Mouse (Mus musculus): ENCODE data around the gene Krtap5-4.
"Not testable (repeated sequence)": the region's sequence is repeated elsewhere in the genome, so short reads cannot be mapped to it uniquely, and the experiment has no call there.

The Krtap5-4 gene

DNA sequence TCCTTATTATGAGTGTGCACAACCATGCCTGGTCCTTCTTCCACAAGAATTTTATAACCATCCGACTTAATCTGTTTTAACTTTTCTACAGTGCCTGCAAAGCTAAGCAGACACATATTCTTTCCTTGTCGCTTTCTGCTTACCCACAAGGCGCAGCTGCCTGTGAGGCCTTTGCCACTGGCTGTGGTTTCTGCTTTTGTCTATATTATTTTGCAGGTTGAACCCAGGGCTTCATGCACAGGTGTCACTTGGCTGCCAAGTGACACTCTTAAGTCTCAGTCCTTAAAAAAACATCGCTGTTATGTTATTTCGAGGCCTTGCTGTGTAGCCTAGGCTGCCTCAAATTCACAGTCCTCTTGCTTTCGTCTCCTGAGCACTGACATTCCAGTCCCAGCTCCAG, 19.3 kb downstream of the Krtap5-4 start:
- no peak for DNase-seq

DNA sequence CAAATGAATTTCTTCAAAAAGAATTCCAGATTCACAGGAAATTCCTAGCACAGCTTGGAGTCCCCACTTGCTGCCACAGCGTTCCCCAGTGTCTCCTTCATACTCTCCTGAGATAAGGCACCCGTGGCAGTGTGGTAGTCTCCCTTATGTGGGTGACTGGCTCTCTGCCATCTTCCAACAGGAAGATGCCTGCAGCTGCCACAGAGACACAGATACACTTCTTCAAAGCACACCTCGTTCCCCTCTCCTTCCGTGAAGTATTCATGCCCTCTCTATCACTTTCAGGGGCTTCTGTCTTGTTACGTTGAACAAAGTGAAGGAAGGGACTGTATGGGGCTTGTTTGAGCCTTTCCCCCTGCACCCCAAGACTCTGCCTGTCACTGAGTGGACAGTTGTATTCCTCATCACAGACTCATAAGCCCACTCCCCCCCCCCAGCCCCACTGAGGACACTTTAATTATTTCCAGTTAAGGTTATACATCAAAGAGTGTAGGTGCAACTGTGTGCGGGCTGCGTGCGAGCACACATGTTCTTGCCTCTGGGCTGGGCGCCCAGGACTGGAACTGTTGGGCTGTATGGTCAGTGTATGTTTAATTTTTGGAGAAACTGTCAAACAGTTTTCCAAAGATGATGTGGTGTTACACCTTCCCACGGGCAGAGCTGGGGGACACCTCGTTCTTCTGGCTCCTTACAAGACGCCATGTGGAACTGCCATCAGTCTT, 20.2 kb downstream of the Krtap5-4 start:
- DNase-seq = no peak

DNA sequence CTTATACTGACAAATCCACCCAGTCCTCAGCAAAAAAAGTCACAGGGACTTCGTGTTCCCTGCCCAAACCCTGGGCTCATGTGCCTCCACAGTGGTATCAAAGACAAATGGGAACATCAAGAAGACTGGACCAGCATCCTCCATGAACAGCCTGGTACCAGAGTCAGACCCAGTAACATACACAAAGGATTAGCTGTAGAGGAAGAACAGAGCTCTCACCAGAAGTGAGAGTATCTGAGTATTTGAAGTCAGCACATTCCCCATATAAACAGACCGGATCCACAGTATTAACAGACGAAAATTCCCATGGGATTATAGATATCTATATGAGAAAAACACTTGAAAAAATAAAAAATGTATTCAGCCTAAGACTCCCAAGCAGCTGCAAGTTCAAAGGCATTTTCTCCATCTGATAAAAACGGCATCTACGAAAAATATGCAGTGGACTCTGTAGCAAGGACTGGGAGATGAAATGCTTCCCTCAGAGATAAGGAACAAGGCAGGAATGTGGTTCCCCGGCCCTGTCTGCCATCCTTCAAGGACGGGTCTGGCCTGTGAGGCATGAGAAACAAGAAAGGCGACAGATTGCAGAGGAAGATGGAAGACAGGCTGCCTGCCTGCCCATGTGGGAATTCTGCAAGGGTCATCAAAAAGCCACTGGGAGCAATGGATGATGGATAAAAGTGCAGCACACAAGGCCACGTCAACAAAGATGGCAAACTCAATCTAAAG, 23.5 kb downstream of the Krtap5-4 start:
- DNase-seq = no peak

DNA sequence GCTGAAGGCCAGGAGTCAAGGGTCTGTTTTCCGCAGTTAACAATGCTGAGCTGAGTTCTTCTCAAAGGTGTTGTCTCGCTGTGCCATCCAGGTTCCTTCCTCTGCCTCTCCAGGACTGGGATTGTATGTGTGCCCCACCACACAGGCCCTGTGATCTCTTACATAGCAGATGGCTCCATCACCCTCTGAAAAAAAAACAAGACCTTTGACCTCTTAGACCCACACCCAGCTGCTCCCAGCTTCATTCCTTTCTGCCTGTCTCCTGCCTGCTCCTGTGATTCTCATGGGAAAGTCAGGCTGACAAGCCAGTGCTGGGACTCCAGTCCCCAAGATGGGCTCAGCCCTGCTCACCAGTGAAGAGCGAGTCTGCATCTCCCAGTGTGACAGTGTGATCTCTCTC, 25.2 kb downstream of the Krtap5-4 start:
- no peak for DNase-seq

DNA sequence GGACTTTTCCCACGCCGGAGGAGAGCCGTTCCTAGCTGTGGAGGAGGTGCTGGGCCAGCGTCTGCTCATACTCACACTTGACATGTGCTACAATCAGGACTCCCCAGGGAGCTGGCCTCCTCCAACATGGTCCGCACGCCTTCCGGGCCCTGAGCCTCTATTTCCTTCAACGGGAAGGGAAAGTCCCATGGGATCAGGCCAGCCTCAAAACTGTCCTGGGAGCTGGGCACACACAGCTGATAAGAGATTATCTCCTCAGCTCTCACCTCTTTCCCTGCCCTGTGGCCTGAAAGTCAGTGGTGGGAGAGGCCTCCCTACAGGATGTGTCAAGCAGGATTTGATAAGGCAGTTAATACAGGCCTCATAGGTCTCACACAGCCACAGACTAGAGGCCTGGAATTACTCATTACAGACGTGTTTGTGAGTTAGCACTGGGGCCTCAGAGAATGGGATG, 26.9 kb downstream of the Krtap5-4 start:
- DNase-seq = peak; percentile 81 to 87

DNA sequence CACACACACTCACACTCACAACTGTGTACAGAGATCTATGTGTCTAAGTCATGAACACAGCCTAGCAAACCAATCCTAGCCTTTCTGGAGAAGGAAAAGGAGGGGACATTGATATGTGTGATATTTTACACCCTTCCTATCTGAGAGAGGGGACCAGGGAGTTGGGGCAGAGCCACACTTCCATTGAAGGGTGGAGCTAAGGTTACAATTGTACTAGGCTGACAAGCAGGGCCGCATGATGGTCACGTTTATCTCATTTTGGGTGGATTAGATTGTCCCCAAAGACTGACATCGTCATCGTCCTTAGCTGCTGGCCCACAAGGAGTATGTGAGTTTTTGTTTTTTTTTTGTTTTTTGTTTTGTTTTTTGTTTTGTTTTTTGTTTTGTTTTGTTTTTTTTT, 27.9 kb downstream of the Krtap5-4 start:
- DNase-seq = no peak

DNA sequence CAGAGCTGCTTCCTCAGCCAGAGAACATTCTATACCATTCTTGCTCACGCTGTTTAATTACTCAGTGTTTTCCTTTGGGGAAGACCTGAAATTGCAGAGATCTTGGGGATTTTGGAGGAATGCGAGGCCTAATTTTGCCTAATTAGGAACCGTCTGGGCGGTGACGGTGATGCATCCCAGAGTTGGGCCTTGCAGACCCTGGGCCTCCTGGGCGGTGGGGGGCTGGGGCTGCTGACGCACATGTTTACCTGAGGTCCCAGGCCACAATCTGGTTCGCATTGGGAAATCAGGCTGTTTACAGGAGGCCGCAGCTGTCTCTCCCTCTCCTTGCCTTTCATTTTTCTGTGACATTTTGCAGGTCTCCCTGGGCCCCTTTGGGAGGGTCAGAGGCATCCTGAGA, 29.4 kb downstream of the Krtap5-4 start:
- DNase-seq = not testable (repeated sequence)

DNA sequence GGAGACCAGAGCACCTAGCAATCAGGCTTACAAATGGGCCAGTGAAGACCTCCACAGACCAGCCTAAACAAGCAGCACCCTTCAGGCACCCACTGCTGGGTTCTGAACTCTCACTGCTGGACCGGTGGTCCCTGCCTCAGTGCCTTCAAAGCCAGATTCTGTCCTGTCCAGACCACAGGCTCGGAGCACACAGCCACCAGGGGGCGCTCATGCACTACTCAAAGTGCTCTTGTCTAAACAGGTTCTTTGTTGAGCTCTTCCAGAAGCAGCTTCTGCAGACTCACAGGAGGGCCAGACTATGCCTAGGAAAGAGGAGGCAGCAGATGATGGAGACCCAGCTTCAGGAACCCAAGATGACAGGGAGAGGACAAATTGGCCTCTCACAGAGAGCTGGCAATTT, 30.9 kb downstream of the Krtap5-4 start:
- peak; percentile 82 to 94 for DNase-seq

DNA sequence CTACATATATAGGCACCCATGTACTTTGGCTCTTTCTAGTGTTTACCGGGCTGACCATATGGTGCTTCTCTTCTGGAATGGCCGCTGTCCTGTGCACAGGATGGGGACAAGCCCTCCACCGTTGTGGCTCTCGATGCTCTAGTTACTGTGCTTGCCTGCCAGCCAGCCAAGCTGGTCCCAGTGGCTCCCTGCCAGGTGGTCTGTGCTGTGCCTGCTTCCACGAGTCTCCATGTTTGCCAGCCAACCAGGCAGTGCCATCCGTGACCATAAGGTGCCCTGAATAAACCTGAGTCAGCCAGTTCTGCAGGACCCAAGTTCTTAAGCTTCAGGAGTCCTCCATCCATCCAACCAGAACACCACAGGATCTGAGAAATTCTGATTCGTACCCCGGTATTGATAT, 31.8 kb downstream of the Krtap5-4 start:
- no peak for DNase-seq

DNA sequence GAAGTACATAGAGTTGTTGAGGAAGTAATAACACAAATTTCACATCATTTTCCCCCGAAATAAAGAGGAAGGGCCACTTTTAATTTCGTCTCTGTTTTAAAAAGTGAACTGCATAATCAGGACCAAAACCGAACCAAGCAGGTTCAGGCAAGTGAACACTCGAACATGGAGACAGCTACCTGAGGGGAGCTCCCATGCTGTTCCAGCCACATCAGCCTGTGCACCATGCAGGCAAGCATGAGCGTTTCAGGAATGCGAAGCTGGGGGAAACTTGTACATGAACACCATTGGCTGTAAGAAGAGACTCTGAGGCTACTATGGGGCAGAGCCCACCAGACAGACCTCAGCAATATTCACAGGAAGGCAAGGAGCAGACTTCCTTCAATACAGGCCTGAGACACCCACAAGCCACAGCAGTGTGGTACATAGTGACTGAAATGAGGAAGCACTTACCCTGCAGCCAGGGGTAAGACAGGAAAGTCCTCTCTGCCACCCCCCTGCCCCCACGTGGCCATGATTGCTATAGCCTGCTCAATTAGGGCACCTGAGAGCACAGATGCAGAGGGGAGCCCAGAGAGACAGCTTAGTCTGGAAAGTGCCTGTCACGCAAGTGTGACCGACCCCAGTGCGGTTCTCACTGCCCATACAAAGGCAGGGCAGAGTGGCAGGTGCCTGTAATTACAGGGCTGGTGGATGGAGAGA, 37.1 kb downstream of the Krtap5-4 start:
- DNase-seq = no peak

DNA sequence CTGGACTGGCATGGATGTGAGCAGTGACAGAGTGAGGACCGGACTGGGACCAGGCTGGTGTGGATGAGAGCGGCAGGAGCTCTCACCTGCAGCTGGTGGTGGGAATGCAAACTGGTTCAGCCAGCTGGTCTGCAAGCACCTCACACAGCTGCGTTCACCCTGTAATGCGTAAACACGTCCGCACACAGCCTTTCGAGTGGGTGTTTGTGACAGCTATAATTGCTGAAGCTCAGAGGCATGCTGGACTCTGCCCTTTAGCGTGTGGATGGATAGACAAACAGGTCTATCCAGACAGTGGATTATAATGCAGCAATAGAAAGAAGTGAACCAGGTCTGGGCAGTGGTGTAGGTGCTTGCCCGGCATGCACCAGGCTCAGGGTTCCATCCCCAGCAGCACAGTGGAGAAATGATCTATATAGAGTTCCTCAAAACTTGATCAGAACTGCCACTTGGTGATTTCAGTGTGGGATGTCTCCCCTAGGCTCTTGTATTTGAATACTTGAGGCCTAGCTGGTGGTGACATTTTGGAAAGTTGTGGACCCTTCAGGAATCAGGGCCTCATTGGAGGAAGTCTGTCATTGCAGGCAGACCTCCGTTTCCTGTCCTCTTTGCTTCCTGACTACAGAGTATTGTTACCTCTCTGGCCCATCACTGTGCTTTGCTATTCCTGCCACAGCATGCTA, 38.4 kb downstream of the Krtap5-4 start:
- no peak for DNase-seq

DNA sequence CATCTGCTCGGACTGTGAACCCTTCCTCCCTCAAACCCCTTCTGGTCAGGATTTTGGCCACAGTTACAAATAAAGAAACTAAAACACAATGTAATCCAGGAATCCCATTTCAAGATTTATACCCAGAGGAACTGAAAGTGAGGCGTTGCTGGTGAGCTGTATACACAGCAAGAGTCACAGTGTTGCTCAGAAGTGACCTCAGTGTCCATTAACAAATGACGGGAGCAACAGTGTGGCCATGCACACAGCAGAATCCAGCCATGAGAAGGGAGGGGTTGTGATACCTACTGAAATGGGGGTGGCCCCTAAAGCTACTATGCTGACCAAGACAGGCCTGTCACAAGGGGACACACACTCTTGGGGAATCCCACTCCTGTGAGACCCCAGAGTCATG, 38.9 kb downstream of the Krtap5-4 start:
- DNase-seq = no peak

DNA sequence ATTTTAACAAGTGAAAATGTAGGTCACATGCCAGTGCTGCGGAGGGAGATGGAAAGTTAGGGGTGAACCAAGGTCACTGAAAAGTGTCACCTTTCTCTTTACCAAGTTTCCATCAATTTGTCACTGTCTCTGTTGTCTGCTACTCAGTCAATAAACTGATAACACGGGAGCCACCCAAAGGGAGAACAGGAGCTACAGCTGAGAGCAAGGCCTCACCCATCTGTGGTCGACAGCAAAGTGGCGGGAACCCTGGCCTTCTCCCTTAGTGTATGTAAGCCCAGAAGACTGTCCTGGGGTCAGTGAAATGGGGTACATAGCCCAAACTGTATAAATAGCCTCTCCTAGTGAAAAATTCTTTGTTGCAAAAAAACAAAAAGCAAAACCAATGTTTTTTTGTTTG, 44.2 kb downstream of the Krtap5-4 start:
- no peak for DNase-seq

DNA sequence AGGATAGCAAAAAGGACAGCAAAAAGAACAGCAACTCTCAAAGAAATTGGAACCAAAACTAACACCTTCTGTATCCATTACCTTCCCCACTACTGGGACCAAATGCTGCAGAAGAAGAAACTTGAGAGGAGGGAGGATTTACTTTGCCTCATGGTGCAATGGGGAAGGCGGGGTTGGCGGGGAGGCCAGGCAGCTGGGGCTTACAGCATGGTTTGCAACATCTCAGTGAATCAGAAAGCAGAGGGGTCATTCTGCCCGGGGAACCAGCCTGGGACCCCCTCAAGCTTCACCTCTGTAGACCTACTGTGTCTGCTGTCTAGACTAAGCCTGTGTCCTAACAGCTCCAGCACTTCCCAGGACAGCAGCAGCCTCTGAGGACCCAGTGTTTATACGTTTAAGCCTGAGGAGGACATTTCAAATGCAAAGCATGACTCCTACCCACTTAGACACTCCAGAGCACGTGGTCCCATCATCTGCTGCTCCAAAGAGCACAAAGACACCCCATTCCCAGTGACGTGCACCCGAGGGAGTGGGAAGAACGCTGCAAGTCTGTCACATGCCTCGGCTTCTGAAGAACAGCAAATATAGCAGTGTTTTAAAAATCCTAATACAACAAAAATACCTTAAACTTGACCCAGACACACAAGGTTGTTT, 46.1 kb downstream of the Krtap5-4 start:
- DNase-seq = no peak

DNA sequence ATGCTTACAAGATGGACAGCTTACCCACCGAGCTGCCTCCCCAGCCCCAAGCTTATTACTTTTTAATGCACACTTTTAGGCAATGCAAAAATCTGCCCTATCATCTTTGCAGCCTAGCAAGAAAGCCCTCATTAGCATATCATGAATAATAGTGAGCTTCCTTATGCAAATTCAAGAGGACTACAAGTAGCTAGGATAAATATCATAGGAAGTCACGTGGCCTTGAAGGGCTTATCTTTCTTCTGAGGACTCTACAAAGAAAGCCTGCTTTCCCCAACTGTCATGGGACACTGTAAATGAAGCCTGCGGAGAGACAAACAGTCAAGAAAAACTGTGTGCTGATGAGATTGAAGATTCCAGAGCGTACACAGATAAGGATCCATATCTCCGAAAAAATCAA, 48.2 kb downstream of the Krtap5-4 start:
- DNase-seq = no peak

DNA sequence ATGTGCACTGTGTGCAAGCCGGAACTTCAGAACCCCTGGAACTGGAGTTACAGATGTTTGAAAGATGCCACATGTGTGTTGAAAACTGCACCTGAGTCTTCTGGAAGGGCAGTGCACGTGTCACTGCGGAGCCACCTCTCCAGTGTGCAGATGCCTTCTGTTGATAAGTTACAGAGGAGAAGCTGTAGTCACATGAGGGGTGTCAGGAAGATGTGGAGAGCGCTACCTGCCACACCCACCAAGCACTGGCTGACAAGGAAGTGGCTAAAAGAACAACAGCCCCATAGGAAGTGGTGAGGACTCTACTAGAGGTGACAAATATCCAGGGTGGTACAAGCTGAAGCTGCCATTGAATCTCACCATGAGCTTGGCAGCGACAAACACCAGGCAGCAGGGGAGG, 50.5 kb downstream of the Krtap5-4 start:
- no peak for DNase-seq

Measured in kidney, postnatal 25 days (tissue).